Mouse (Mus musculus): ENCODE data around the gene Rgma. TPM values are rescaled to one million over a fixed set of nuclear protein-coding genes. Genes with fewer than 3 reads are reported as not detected.

Rgma gene
- polyA plus RNA-seq, 1 experiment from 2014 or later, result 38.6 TPM

DNA sequence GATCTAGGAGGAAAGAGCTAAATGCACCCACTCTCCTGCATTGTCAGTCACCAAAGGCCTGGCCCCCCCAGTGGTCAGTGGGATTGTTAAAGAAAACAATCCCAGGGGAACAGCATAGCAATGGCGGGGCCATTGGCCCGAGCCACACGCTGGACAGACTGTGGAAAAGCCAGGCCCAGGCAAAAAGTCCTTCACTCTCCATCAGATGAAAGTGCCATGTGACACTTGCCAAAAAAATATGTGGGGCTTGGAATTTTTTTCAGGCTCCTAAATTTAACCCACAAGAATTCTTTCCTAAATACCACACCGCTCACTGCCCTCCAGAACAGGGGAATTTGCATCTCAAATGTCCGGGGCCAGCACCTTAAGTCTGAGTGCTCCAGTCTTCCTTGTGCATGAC, 45.5 kb downstream of the Rgma start:
- no peak for ATAC-seq
- Histone ChIP-seq H3K27me3 (ENCODE audit: control insufficient read depth, insufficient read depth, low read depth, low read length) (no peaks in the 10 kb centered on the region), H3K9me3 (replicated peaks; ENCODE audit: control insufficient read depth, low read length, poor library complexity, severe bottlenecking) (no peaks in the 10 kb centered on the region), H3K27ac (ENCODE audit: low read length) (no peak overlapping the region), H3K36me3 (ENCODE audit: control insufficient read depth, insufficient read depth, low read length) (peaks cover 9% of the 10 kb centered on the region), H3K9ac (ENCODE audit: low read depth, low read length) (no peak overlapping the region), H3K4me2 (ENCODE audit: low read length) (no peak overlapping the region), H3K4me3 (ENCODE audit: low read depth, low read length) (no peak overlapping the region), H3K4me1 (ENCODE audit: control insufficient read depth, insufficient read depth, low read length) (peaks cover 19% of the 10 kb centered on the region; the same call in 1 of the 2 replicates)
- WGBS, result 41% methylated on average over 5 of the region's 5 CpGs

DNA sequence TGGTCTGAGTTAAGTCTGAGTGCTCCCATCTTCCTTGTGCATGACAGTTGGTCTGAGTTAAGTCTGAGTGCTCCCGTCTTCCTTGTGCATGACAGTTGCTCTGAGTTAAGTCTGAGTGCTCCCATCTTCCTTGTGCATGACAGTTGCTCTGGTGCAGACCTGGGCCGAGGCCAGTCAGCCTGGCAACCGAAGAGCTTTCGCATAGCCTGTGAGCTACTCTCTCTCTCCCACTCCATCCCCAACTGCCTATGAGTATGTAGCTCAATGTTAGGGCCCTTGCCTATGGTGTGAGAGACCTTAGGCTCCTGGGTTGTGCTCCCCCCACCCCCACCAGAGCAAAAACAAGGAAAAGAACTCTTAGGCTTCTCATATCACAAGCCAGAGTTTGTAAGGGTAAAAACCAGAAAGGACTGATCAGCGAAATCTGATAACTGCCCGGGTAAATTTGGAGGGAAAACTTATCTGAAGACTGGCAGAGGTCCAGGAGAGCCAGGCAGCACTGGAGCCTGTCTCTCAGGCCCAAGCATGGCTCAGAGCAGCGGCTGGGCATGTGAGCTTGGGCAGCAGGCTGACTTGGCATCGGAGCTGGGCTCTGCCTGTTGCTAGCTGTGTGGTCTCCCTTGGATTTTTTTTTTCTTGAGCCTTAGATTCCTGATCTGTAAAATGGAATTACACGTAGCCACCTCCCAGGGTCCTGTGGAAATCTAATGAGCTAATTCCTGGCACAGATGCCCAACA, 46.1 kb downstream of the Rgma start:
- H3K9me3 ChIP-seq (replicated peaks; ENCODE audit: control insufficient read depth, low read length, poor library complexity, severe bottlenecking), result no peaks in the 10 kb centered on the region
- peaks cover 19% of the 10 kb centered on the region; the same call in 1 of the 2 replicates for H3K4me1 ChIP-seq (ENCODE audit: control insufficient read depth, insufficient read depth, low read length)
- no peak overlapping the region for H3K4me3 ChIP-seq (ENCODE audit: low read depth, low read length)
- H3K4me2 ChIP-seq (ENCODE audit: low read length), result no peak overlapping the region
- H3K9ac ChIP-seq (ENCODE audit: low read depth, low read length), result no peak overlapping the region
- peak; percentile 43; the same call in 1 of the 2 replicates for ATAC-seq
- WGBS, result 49% methylated on average over 9 of the region's 9 CpGs
- peak overlapping the region; percentile 68 for H3K27ac ChIP-seq (ENCODE audit: low read length)
- H3K36me3 ChIP-seq (ENCODE audit: control insufficient read depth, insufficient read depth, low read length), result peaks cover 9% of the 10 kb centered on the region
- H3K27me3 ChIP-seq (ENCODE audit: control insufficient read depth, insufficient read depth, low read depth, low read length), result no peaks in the 10 kb centered on the region

DNA sequence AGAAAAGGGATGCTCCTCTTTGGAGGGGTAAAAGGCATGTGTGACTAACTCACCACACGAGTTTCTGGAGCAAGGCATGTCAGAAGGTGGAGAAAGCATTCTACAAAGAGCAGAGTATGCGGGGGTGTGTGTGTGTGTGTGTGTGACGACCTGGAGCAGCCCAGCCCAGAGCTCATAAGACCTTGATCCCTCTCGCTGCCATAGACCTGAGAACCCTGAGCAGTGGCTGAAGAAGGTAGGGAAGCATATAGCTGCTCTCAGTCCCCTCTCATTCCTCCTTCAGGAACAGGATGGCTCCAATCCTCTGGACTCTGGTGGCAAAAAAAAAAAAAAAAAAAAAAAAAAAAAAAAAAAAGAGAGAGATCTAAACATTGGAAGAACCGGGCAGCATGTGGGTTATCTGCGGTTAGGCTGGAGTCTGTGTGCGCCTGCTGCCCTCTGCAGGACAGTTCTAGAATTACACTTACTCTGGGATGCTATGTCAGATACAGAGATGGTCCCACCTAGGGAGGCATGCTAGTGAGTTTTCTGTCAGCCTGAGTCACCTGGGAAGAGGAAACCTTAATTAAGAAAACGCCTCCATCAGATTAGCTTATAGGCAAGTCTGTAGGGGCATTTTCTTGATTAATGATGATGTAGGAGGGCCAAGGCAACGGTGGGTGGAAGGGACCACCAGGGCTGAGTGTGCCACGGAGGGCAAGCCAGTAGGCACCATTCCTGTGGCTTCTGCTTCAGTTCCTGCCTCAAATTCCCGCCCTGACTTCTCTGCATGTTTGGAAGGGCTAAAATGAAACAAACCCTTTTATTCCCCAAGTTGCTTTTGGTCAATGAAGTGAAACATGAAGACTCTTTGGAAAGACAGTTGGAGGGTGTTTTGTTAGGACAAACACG, 47.2 kb downstream of the Rgma start:
- peak; percentile 26; the same call in 1 of the 2 replicates for ATAC-seq
- 25% methylated on average over 12 of the region's 12 CpGs for WGBS
- Histone ChIP-seq H3K9ac (ENCODE audit: low read depth, low read length) (0 out of 2 replicates have a peak overlapping the region, but pooled peaks have one; percentile 40), H3K9me3 (replicated peaks; ENCODE audit: control insufficient read depth, low read length, poor library complexity, severe bottlenecking) (no peaks in the 10 kb centered on the region), H3K4me3 (ENCODE audit: low read depth, low read length) (no peak overlapping the region), H3K4me1 (ENCODE audit: control insufficient read depth, insufficient read depth, low read length) (peaks cover 19% of the 10 kb centered on the region; the same call in 1 of the 2 replicates), H3K36me3 (ENCODE audit: control insufficient read depth, insufficient read depth, low read length) (peaks cover 11% of the 10 kb centered on the region), H3K27me3 (ENCODE audit: control insufficient read depth, insufficient read depth, low read depth, low read length) (no peaks in the 10 kb centered on the region), H3K27ac (ENCODE audit: low read length) (peak overlapping the region; percentile 68), H3K4me2 (ENCODE audit: low read length) (no peak overlapping the region)

DNA sequence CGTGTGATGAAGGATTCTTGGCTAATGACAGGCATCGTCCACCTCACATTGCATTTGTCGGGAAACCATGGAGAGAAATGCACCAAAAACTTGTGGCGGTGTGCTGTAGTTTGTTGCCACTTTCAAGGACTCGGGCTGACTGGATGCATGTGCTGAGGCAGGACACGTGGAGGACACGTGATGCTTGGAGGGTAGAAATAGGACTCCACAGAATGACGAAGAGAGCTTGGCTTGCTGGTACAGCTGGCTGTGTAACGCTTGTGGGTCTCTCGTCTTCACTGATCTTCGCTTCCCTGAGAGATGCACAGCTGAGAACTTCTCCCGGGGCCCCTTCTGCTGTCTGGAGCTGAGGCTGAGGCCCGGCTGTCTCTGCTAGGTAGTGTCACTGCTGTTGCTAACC, 47.9 kb downstream of the Rgma start:
- Histone ChIP-seq H3K4me2 (ENCODE audit: low read length) (no peak overlapping the region), H3K4me1 (ENCODE audit: control insufficient read depth, insufficient read depth, low read length) (peaks cover 19% of the 10 kb centered on the region; the same call in 1 of the 2 replicates), H3K27ac (ENCODE audit: low read length) (no peak overlapping the region), H3K4me3 (ENCODE audit: low read depth, low read length) (no peak overlapping the region), H3K9ac (ENCODE audit: low read depth, low read length) (no peak overlapping the region), H3K27me3 (ENCODE audit: control insufficient read depth, insufficient read depth, low read depth, low read length) (no peaks in the 10 kb centered on the region), H3K36me3 (ENCODE audit: control insufficient read depth, insufficient read depth, low read length) (0 out of 2 replicates have a peak, but pooled peaks cover 5% of the 10 kb centered on the region), H3K9me3 (replicated peaks; ENCODE audit: control insufficient read depth, low read length, poor library complexity, severe bottlenecking) (no peaks in the 10 kb centered on the region)
- 73% methylated on average over 13 of the region's 13 CpGs for WGBS
- ATAC-seq, result no peak

DNA sequence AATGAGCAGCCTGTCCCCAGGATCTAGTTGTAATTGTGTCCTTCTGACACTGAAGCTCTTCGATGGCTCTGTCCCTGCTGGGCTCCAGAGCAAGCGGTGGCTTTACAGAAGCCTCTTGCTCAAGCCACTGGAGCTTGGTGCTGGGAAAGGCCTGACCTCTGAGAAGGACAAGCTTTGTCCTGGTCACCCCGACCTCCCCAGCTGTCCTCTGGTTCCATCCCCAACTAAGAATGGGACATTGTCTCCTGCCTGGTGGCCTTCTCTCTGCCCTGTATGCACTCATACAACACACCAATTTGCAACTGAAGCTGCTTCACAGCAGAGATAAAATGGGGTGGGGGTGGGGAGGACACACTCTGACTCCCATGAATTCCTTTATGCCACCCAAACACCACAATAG, 48.9 kb downstream of the Rgma start:
- ATAC-seq, result no peak
- H3K9me3 ChIP-seq (replicated peaks; ENCODE audit: control insufficient read depth, low read length, poor library complexity, severe bottlenecking), result no peaks in the 10 kb centered on the region
- WGBS, result 23% methylated on average over 3 of the region's 3 CpGs
- H3K9ac ChIP-seq (ENCODE audit: low read depth, low read length), result no peak overlapping the region
- no peaks in the 10 kb centered on the region for H3K27me3 ChIP-seq (ENCODE audit: control insufficient read depth, insufficient read depth, low read depth, low read length)
- no peak overlapping the region for H3K4me3 ChIP-seq (ENCODE audit: low read depth, low read length)
- H3K36me3 ChIP-seq (ENCODE audit: control insufficient read depth, insufficient read depth, low read length), result peaks cover 10% of the 10 kb centered on the region
- peaks cover 19% of the 10 kb centered on the region; the same call in 1 of the 2 replicates for H3K4me1 ChIP-seq (ENCODE audit: control insufficient read depth, insufficient read depth, low read length)
- H3K27ac ChIP-seq (ENCODE audit: low read length), result peak overlapping the region; percentile 61
- no peak overlapping the region for H3K4me2 ChIP-seq (ENCODE audit: low read length)

DNA sequence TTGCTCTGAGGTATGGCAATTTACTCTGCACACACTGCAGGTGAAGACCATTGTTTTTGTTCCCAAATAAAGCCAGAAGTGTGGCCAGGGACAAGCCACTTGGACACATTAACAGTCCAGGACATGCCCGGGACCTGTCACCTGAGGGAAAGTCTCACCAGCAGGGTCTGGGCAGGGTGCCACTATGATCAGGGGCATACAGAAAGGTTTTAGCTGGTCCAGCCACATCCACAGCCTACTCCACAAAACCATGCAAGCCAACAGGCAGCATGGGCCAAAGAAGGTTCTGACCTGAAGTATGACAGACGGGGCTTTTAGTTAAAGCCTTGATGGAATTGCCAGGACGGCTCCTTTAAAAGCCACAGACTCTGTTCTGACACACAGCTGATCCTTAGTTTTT, 49.4 kb downstream of the Rgma start:
- Histone ChIP-seq H3K9ac (ENCODE audit: low read depth, low read length) (no peak overlapping the region), H3K27me3 (ENCODE audit: control insufficient read depth, insufficient read depth, low read depth, low read length) (no peaks in the 10 kb centered on the region), H3K9me3 (replicated peaks; ENCODE audit: control insufficient read depth, low read length, poor library complexity, severe bottlenecking) (no peaks in the 10 kb centered on the region), H3K4me2 (ENCODE audit: low read length) (no peak overlapping the region), H3K27ac (ENCODE audit: low read length) (peak overlapping the region; percentile 61), H3K4me1 (ENCODE audit: control insufficient read depth, insufficient read depth, low read length) (peaks cover 16% of the 10 kb centered on the region; the same call in 1 of the 2 replicates), H3K4me3 (ENCODE audit: low read depth, low read length) (no peak overlapping the region), H3K36me3 (ENCODE audit: control insufficient read depth, insufficient read depth, low read length) (peaks cover 14% of the 10 kb centered on the region)
- 44% methylated on average over 3 of the region's 3 CpGs for WGBS
- ATAC-seq, result 0 out of 2 replicates have a peak, but pooled peaks have one; percentile 16

DNA sequence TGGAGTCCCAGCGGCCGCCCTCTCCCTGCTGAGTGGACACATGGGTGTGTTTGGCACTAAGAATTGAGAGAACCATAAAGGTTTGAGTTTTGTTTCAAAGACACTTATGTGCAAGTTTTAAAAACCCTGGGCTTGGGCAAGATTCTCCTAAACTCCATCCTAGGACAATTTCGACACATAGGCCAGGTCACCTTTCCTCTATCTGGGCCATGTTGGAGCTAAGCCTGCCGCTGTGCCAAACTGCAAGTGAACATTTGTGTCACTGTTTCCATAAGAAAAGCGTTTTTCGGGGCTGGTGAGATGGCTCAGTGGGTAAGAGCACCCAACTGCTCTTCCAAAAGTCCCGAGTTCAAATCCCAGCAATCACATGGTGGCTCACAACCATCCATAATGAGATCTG, 50.1 kb downstream of the Rgma start:
- no peak for ATAC-seq
- no peak overlapping the region for H3K9ac ChIP-seq (ENCODE audit: low read depth, low read length)
- peaks cover 16% of the 10 kb centered on the region; the same call in 1 of the 2 replicates for H3K4me1 ChIP-seq (ENCODE audit: control insufficient read depth, insufficient read depth, low read length)
- H3K36me3 ChIP-seq (ENCODE audit: control insufficient read depth, insufficient read depth, low read length), result peaks cover 15% of the 10 kb centered on the region
- H3K27me3 ChIP-seq (ENCODE audit: control insufficient read depth, insufficient read depth, low read depth, low read length), result no peaks in the 10 kb centered on the region
- H3K4me3 ChIP-seq (ENCODE audit: low read depth, low read length), result no peak overlapping the region
- H3K9me3 ChIP-seq (replicated peaks; ENCODE audit: control insufficient read depth, low read length, poor library complexity, severe bottlenecking), result no peaks in the 10 kb centered on the region
- H3K27ac ChIP-seq (ENCODE audit: low read length), result peak overlapping the region; percentile 61; the same call in 1 of the 2 replicates
- H3K4me2 ChIP-seq (ENCODE audit: low read length), result no peak overlapping the region
- WGBS, result 93% methylated on average over 7 of the region's 7 CpGs

DNA sequence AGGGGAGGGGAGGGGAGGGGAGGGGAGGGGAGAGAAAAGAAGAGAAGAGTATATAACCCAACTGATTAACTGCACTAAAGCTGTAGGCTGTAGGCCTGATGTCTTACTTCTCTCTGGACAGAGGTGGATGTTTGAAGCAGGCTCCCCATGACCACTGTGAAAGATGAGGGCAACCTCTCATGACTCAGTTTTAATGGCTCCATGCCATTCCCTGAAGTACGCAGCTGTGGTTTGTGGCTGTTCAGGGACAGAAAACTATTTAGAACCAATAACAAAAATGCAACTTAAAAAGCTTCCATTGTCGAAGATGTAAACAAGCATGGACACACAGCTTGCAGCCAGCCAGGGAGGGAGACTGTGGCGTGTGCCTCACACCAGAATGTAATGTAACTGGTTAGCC, 50.9 kb downstream of the Rgma start:
- H3K9me3 ChIP-seq (replicated peaks; ENCODE audit: control insufficient read depth, low read length, poor library complexity, severe bottlenecking), result no peaks in the 10 kb centered on the region
- H3K27ac ChIP-seq (ENCODE audit: low read length), result no peak overlapping the region
- H3K4me1 ChIP-seq (ENCODE audit: control insufficient read depth, insufficient read depth, low read length), result peaks cover 16% of the 10 kb centered on the region; the same call in 1 of the 2 replicates
- H3K36me3 ChIP-seq (ENCODE audit: control insufficient read depth, insufficient read depth, low read length), result peaks cover 15% of the 10 kb centered on the region
- H3K27me3 ChIP-seq (ENCODE audit: control insufficient read depth, insufficient read depth, low read depth, low read length), result no peaks in the 10 kb centered on the region
- no peak for ATAC-seq
- no peak overlapping the region for H3K9ac ChIP-seq (ENCODE audit: low read depth, low read length)
- 77% methylated on average over 3 of the region's 3 CpGs for WGBS
- H3K4me3 ChIP-seq (ENCODE audit: low read depth, low read length), result no peak overlapping the region
- H3K4me2 ChIP-seq (ENCODE audit: low read length), result no peak overlapping the region
